In the genomic region with DNA sequence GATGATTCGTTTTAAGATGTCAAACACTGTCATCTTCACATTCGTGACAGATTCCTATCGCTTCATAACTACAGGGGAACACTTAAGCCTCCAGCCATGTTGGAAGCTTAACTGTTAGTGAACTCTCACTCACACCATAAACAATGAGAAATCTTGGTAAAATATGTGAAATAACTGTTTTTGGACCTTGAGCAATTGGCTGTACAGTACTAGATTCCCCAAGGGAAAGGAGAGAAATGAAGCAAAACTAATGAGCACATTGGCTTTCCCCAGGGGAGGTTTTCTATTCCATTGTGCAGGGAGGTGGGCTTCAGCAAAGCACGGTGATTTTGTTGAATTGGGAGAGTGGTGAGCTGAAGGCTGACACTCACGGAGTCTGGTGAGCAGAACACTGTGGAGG, we compare ENCODE assay signal across 18 mouse cellular contexts. TPM values are rescaled to one million over a fixed set of nuclear protein-coding genes. Genes with fewer than 3 reads are reported as not detected.
DNase-seq lines count a peak whose midpoint lies in the region; ATAC-seq and TF ChIP-seq lines count a peak whose summit lies in the region.
"Had no signal": no experiment of that assay in that cellular context is flagged by ENCODE, and none has a peak within 500 bp of the region (broad histone marks: within the 10 kb centered on the region; RNA-seq: fewer than 3 reads in every experiment).

No protein-coding gene starts in this region.

- TF ChIP-seq EP300 in stomach, postnatal 0 days (optimal IDR thresholded peaks at IDR 0.05), result no peak

- TF ChIP-seq CTCF in lung, embryonic 14.5 days (IDR thresholded peaks at IDR 0.05; ENCODE audit: low read depth), result no peak
- no peak for TF ChIP-seq CTCF in stomach, postnatal 0 days (IDR thresholded peaks at IDR 0.05; ENCODE audit: low read depth)

- peak; percentile 14; the same call in 1 of the 2 replicates for ATAC-seq in lung, embryonic 14.5 days (ENCODE audit: insufficient read depth)
- no peak for ATAC-seq in stomach, embryonic 15.5 days (ENCODE audit: insufficient read depth, low FRiP score, low read depth)
- no peak for ATAC-seq in stomach, postnatal 0 days (ENCODE audit: low FRiP score, low TSS enrichment)
- ATAC-seq in intestine, embryonic 16.5 days, result no peak
- ATAC-seq: forebrain, embryonic 13.5 days; forebrain, postnatal 0 days had no signal

- no peaks in the 10 kb centered on the region for H3K36me3 ChIP-seq in lung, embryonic 14.5 days (ENCODE audit: insufficient read depth)
- H3K36me3 ChIP-seq in stomach, embryonic 15.5 days, result no peaks in the 10 kb centered on the region
- no peaks in the 10 kb centered on the region for H3K36me3 ChIP-seq in stomach, postnatal 0 days (ENCODE audit: control insufficient read depth, insufficient read depth, low read length)
- H3K36me3 ChIP-seq in intestine, embryonic 16.5 days (ENCODE audit: control insufficient read depth, insufficient read depth, low read length), result no peaks in the 10 kb centered on the region
- H3K36me3 ChIP-seq: hindbrain, embryonic 10.5 days had no signal

- H3K4me3 ChIP-seq in lung, embryonic 14.5 days (ENCODE audit: low read depth, low read length), result no peak overlapping the region
- H3K4me3 ChIP-seq in stomach, embryonic 15.5 days (replicated peaks), result no peak overlapping the region
- no peak overlapping the region for H3K4me3 ChIP-seq in stomach, postnatal 0 days (ENCODE audit: low read depth, low read length)
- no peak overlapping the region for H3K4me3 ChIP-seq in intestine, embryonic 16.5 days (ENCODE audit: low read length)
- H3K4me3 ChIP-seq: forebrain, embryonic 13.5 days; heart, adult 2 months; hindbrain, embryonic 10.5 days had no signal

- no peaks in the 10 kb centered on the region for H3K4me1 ChIP-seq in lung, embryonic 14.5 days (ENCODE audit: insufficient read depth)
- no peaks in the 10 kb centered on the region for H3K4me1 ChIP-seq in stomach, embryonic 15.5 days
- no peaks in the 10 kb centered on the region for H3K4me1 ChIP-seq in stomach, postnatal 0 days (replicated peaks; ENCODE audit: control insufficient read depth, insufficient read depth)
- no peaks in the 10 kb centered on the region for H3K4me1 ChIP-seq in intestine, embryonic 16.5 days (ENCODE audit: control insufficient read depth, insufficient read depth, low read length)
- H3K4me1 ChIP-seq: forebrain, embryonic 13.5 days; hindbrain, embryonic 10.5 days had no signal

- H3K27me3 ChIP-seq in lung, embryonic 14.5 days (ENCODE audit: insufficient read depth, low read length), result no peaks in the 10 kb centered on the region
- no peaks in the 10 kb centered on the region for H3K27me3 ChIP-seq in stomach, embryonic 15.5 days (replicated peaks)
- no peaks in the 10 kb centered on the region for H3K27me3 ChIP-seq in stomach, postnatal 0 days (ENCODE audit: control insufficient read depth, insufficient read depth, low read length)
- no peaks in the 10 kb centered on the region for H3K27me3 ChIP-seq in intestine, embryonic 16.5 days (replicated peaks; ENCODE audit: control insufficient read depth, insufficient read depth, low read length)
- H3K27me3 ChIP-seq: CH12.LX; forebrain, embryonic 13.5 days had no signal

- DNase-seq in lung, embryonic 14.5 days, result no peak
- DNase-seq in lung, postnatal 25 days (ENCODE audit: low spot score), result no peak
- DNase-seq in stomach, postnatal 0 days (ENCODE audit: low spot score), result no peak
- no peak for DNase-seq in neural tube, embryonic 10.5 days (ENCODE audit: extremely low spot score, low spot score)
- DNase-seq: adrenal gland, adult 8-10 months; adrenal gland, postnatal 36 days; cerebellum, adult 2 months; cerebellum, postnatal 10 days; forebrain, postnatal 0 days; gastrocnemius, postnatal 14 days; heart, adult 2 months had no signal

- H3K27ac ChIP-seq in lung, embryonic 14.5 days (ENCODE audit: low read depth), result peak overlapping the region; percentile 30; the same call in 1 of the 2 replicates
- H3K27ac ChIP-seq in stomach, embryonic 15.5 days, result peak overlapping the region; percentile 41; the same call in 1 of the 2 replicates
- no peak overlapping the region for H3K27ac ChIP-seq in stomach, postnatal 0 days (replicated peaks)
- 0 out of 2 replicates have a peak overlapping the region, but pooled peaks have one; percentile 13 for H3K27ac ChIP-seq in intestine, embryonic 16.5 days (ENCODE audit: low read length)
- H3K27ac ChIP-seq: forebrain, embryonic 13.5 days; heart, adult 2 months; hindbrain, embryonic 10.5 days; hindbrain, embryonic 14.5 days had no signal

- 40% methylated on average over 5 of the region's 5 CpGs for WGBS in lung, embryonic 14.5 days
- 48% methylated on average over 5 of the region's 5 CpGs for WGBS in stomach, embryonic 15.5 days
- 51% methylated on average over 5 of the region's 5 CpGs for WGBS in stomach, postnatal 0 days
- 61% methylated on average over 5 of the region's 5 CpGs for WGBS in intestine, embryonic 16.5 days

- H3K9me3 ChIP-seq in lung, embryonic 14.5 days (ENCODE audit: low read depth, low read length), result no peaks in the 10 kb centered on the region
- no peaks in the 10 kb centered on the region for H3K9me3 ChIP-seq in stomach, embryonic 15.5 days
- no peaks in the 10 kb centered on the region for H3K9me3 ChIP-seq in stomach, postnatal 0 days (ENCODE audit: control insufficient read depth, low read length)
- H3K9me3 ChIP-seq in intestine, embryonic 16.5 days (ENCODE audit: control insufficient read depth, low read length), result no peaks in the 10 kb centered on the region
- H3K9me3 ChIP-seq: forebrain, embryonic 13.5 days; hindbrain, embryonic 10.5 days had no signal

- peak overlapping the region; percentile 21 for H3K4me2 ChIP-seq in lung, embryonic 14.5 days
- no peak overlapping the region for H3K4me2 ChIP-seq in stomach, embryonic 15.5 days
- H3K4me2 ChIP-seq in stomach, postnatal 0 days (replicated peaks; ENCODE audit: low read depth), result no peak overlapping the region
- no peak overlapping the region for H3K4me2 ChIP-seq in intestine, embryonic 16.5 days (ENCODE audit: low read depth, low read length)
- H3K4me2 ChIP-seq: forebrain, embryonic 13.5 days; heart, embryonic 11.5 days; hindbrain, embryonic 14.5 days had no signal

- no peak overlapping the region for H3K9ac ChIP-seq in lung, embryonic 14.5 days
- H3K9ac ChIP-seq in stomach, embryonic 15.5 days, result no peak overlapping the region
- H3K9ac ChIP-seq in stomach, postnatal 0 days (ENCODE audit: low read length), result no peak overlapping the region
- H3K9ac ChIP-seq in intestine, embryonic 16.5 days (ENCODE audit: low read depth, low read length), result no peak overlapping the region
- H3K9ac ChIP-seq: forebrain, embryonic 13.5 days; forebrain, postnatal 0 days; hindbrain, embryonic 14.5 days had no signal

RNA-seq across cellular contexts. Expression of a gene that starts 56.0 kb away (rescaled TPM):
- 23.3 and 28.5 TPM in 2 replicates for polyA plus RNA-seq in lung, embryonic 14.5 days (2014; fragmentation: Nextera tagmentation; extraction: Ambion mirVana)
- 45.5 and 47.2 TPM in 2 replicates for polyA plus RNA-seq in stomach, embryonic 15.5 days (2015; fragmentation: Nextera tagmentation; extraction: Ambion mirVana)
- 17.0 and 18.5 TPM in 2 replicates for polyA plus RNA-seq in stomach, postnatal 0 days (2015; fragmentation: Nextera tagmentation; extraction: Ambion mirVana)
- polyA plus RNA-seq in intestine, embryonic 16.5 days (2015; fragmentation: Nextera tagmentation; extraction: Ambion mirVana), result 23.4 and 26.3 TPM in 2 replicates
